Mouse (Mus musculus): Measurements from ENCODE around the gene Pmf1.

The Pmf1 gene

DNA sequence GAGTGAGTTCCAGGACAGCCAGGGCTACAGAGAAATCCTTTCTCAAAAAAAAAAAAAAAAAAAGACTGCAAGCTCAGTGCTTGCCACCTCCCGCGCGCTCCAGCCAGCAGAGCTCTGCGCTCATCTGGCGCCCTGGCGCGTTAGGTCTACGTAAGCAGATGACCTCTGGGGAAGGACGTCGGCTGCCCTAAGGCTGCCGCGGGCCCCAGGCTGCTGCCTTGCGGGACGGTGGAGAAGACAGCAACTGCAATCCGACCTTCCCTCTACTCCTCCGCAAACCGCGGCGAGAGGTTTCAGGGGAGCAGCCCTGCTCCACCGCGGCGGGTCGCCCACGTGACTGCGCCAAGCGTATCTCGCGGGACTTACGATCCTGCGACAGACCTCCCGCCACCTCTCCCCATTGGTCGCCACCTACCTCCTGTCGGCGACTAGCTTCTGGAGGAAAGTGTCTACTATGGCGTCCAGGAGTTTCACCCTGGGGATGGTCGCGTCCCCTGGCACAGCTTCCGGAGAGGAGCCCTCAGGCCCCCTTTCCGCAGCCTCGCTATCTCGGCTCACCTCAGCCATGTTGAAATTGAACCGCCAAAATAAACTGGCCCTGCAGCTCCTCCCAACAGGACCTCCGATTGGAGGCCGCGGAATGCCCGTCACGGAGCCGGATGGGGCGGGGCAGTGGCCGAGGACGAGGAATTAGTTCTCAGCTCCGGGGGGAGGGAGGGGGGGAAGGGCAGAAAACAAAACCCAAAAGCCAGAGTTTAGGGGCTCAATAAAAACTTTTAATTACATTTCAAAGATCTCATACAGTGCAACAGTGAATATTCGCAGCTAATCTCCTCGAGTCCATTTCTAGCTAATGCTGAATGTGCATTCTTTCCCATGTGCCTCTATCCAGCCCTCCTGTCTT lies at the start of gene Pmf1:
Pmf1 (minus strand) TSS at position 591 of the 904 bp plus-strand sequence.
- DNase-seq (ENCODE audit: low spot score in 2 of 2): peak; percentile 95 to 96

DNA sequence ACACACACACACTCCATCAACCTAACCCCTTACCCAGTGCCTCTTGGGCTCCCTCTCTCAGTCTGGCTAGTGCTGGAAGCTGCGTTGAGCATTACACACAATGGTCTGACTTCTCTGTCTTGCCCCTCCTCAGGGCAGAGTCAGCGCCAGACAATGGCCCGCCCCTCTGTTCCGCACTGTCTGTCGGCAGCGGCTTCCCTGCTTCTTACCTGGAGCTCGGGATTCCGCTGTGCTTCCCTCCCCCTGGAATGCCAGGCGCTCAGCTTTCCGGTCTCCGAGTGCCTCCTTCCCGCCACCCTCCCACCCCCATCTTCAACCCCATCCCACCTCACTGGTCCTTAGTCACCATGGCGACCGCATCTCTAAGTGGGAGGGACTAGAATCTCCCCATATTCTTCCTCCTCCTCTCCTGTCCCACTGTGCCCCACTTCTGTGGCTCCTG lies 48.7 kb upstream of the Pmf1 start:
- DNase-seq (ENCODE audit: low spot score in 2 of 2): no peak

DNA sequence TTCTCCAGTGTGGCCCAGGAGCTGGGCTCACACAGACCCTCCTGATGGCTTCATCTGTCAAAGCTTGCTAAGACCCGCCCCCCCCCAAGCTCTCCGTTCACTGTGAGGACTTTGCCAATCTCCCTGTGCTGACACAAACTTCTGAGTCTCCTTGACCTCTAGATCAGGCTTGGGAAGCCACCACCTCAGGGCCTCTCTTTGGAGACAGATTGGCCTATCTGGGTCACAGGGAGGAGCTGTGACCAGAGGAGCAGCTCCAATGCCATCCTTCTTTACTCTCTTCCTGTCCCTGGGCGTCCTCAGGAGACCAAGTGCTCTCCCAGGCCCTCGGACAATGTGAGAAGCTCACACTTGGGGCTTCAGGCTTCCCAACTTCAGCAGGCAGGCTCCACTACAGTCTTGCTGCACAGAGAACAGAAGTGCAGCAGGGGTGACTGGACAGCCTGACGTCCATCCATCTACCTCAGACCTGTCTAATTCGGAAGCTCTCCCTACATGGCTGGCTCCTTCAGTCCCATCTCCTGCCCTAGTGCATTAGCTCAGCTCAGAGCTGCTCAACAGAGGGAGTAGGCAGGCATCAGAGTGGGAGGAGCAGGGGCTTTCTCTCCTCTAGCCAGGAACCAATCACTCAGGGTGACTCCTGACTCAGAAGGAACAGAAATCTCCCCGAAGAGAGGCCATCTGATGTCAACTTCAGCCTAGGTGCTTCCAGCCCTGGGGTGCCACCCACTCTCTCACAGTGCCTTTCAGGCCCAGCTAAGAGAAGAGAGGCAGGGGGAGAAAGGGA lies 46.8 kb upstream of the Pmf1 start:
- DNase-seq (ENCODE audit: low spot score in 2 of 2): no peak

DNA sequence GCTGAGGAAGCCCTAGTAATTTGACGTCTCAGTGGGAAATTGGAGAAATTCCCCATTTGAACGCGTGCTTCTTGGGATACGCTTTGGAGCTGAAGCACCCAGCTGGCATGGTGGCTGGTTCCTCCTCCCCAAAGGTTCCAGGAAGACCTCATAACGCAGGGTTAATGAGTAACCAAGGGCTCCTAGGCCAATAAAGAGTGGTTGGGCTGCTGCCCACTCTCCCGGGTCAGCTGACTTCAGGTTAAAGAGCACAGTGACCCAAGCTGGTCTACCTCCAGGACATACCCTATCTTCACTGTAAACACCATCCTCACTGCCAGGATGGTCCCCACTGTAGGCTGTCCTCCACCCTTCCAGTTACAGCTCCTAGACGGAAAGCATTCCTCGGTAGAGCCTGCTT lies 46.2 kb upstream of the Pmf1 start:
- no peak for DNase-seq (ENCODE audit: low spot score in 2 of 2)

DNA sequence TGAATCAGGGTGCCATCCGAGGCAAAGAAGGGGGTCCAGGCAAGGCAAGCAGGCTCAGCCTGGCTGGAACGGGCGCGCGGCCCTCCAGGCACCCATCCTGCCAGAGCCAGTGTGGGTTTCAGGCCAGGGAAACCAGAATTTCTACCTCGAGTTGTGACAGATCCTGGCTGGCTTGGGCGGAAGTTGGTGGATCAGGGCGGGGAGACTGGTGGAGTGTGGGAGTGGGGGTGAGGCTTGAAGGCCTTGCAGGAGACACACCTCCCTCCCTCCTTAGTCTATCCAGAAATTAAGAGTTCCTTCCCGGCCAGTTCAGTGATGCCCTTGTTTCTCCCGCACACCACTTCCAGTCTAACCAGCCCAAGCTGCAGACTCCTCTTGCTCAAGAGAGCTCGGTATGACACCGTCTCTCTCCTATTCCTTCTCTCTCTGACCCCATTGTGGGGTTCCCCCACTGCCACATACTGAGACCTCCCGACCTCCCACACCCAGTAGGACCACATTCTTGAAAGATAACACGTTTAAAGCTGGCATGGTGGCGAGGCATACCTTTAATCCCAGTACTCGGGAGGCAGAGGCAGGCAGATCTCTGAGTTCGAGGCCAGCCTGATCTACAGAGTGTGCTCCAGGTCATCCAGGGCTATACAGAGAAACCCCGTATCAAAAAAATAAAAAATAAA lies 45.6 kb upstream of the Pmf1 start:
- no peak for DNase-seq (ENCODE audit: low spot score in 2 of 2)

DNA sequence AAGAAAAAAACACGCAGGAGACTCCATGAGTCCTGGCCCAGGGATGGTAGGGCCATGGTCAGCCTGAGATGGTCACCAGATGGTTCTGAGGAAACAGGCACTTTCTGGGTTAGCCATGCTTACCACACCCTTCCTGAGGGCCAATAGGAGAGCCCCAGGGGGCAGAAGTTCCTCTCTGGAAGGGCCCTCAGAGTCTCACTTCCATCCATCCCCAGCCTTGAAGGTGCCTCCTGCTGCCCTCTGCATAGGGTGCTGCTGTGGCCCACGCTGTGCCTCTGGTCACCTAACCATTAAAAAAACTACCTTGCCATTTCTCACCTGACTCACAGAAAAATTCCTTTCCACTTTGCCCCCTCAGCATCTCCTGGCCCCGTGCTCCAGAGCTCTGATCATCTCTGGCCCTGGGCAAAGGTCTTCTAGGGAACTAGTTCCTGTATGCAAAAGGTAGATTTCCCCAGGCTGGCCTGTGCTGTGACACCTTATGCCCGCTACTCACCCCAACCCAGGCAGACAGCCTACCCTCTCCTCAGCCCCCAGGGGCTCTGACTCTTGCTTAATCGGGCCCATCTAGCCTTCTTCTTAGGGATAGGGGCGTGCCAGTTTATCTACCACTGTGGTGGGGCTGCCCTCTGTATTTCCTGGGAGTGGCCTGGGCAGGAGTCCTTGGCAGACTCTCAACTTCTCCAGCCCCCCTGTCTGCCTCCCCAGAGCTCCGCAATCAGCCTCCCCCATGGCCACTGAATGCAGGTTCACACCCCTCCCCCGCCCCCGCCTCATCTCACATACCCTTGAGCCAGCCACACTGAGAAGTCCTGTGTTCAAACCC lies 44.8 kb upstream of the Pmf1 start:
- DNase-seq (ENCODE audit: low spot score in 2 of 2): no peak

DNA sequence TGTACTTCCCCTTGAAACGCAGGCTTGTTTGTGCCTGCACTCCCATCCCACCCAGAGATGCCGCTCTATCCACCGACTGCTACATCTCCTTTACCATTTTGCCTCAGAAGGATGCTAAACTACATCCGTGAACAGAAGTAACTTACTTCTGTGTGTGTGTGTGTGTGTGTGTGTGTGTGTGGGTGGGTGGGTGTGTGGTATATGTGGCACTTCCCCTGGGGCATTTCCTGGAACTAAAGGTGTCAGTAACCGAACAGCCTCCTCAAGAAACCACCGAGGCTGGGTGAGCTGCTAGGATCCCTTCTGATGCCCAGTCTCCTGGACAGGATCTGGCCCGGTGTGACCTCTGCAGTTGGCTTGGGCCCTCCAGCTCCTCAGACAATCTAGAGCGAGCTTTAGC lies 43.9 kb upstream of the Pmf1 start:
- no peak for DNase-seq (ENCODE audit: low spot score in 2 of 2)

DNA sequence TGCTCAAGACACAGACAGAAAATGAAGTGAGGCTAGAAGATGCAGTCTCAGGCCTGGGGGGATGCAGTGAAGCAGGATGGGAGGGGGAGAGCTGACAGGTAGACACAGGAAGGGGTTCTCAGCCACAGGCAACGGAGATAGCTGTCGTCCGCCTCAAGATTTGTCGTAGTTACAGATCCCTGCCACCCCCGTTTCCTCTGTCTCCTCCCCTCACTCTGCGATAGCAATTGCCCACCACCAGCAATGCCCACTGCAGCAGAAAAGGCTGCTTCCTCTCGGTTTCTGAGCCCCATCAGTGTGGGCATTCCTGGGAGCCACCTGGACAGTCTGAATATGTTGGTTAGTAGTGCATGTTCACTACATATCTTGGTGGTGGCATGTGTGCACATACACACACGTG lies 43.2 kb upstream of the Pmf1 start:
- DNase-seq (ENCODE audit: low spot score in 2 of 2): no peak

DNA sequence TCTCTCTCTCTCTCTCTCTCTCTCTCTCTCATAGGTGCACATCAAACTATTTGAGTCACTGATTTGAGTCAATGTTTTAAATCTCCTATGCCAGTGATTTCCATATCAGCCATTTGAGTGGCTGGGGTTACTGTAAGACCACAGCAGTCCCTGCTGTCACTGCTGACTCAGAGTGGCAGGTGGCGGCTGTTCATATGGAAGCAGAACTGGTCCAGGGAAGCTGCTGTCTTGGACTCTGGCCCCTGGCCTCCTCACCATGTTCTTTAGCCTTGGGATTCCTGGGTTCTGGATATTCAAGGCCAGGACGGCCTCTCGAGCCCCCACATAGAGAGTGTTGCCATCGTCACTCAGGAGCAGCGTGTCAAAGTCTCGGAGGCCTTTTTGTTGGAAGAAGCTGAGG lies 42.6 kb upstream of the Pmf1 start:
- no peak for DNase-seq (ENCODE audit: low spot score in 2 of 2)

DNA sequence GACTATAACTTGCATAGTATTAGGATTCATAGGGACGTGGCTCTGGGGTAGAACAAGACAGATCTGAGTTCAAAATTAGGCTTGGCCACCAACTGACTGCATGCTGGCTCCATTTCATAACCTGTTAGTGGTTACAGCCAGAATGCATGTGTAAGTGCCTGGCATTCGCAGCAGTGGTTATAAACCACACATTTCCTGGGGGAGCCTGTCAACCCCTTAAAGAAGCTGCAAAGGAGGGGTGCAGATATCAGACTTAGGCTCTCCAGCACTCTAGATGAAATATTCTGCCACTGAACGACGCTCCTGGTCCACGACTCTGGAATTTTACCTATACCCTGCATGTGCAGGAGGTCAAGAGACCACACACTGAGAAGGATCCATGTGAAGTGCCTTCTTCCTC lies 42.1 kb upstream of the Pmf1 start:
- no peak for DNase-seq (ENCODE audit: low spot score in 2 of 2)

DNA sequence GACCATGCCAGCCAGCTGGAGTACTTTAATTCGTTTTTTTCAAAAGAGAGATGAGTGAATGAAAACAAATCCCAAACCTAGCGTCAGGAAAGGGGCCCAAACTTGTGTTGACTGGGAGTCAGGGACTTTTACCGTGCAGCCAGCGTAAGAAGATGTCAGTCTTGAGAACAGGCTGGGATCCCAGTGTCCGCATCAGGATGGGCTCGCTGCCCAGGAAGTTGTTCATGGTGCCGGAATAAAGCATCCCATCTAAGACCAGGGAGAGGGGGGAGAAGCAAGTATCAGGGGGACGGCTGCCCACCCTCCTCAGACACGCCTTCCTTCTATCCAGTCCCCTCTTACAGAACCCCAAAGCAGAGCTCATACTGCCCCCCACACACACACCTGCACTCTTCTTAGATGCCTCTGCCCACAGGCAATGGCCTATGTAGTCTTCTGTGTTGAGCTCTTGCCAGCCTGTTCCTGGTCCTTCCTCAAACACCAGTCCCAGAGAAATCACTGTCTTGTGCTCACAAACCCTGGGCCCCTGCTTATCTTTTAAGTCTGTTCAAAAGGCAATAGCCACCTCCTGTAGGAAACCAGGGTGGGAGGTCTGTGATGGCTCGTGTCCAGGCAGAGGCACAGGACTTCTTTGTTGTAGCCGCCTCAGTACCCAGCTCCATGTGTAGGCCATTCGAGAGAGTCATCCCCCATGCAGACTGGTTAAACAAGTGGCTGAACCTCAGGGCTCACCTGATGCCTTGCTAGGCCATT lies 40.4 kb upstream of the Pmf1 start:
- DNase-seq (ENCODE audit: low spot score in 2 of 2): no peak

DNA sequence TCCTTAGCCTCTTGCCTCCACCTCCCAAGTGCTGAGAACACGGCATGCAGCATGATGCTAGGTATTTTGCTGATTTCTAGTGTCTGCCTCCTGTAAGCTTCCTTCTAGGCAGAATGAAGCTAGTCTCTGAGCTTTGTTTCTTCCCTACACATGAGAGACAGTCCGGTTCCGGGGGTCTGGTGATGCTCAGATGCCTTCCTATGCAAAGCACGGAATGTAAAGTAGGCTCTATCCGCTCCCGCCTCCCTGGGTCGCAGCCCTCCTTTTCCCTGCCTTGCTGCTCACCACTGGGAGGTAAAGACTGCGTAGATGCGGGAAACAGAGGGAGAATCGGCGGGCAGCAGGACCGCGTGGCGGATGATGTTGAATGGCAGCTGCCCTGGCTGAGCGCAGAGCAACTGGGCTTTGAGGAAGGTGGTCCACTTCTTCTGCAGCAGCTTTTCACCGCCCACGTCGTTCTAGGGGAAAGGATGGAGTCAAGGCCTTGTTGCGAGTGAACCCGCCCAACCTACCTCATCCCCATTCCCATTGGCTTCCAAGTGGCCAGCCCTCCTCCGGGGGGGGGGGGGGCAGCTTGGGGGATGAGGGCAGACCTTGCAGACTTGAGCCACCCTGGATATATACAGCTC lies 39.4 kb upstream of the Pmf1 start:
- DNase-seq (ENCODE audit: low spot score in 2 of 2): peak; percentile 39 to 43

DNA sequence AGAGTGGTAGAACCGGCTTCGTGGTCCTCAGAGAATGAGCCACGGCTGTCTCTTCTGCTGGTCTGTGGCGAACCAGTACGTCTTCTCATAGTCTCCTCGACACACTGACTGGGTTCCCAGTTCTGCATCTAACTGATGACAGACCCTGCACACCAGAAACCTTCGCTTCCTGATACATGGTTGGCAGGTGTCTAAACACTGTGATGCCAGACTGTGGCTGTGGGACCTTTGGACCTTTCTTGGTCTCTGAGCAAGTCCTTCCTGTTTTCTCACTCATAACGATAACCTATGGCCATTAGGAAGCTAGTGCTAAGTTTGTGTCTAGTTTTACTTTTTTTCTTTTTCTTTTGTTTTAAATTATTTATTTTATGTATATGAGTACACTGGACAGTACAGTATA lies 38.3 kb upstream of the Pmf1 start:
- DNase-seq (ENCODE audit: low spot score in 2 of 2): no peak

DNA sequence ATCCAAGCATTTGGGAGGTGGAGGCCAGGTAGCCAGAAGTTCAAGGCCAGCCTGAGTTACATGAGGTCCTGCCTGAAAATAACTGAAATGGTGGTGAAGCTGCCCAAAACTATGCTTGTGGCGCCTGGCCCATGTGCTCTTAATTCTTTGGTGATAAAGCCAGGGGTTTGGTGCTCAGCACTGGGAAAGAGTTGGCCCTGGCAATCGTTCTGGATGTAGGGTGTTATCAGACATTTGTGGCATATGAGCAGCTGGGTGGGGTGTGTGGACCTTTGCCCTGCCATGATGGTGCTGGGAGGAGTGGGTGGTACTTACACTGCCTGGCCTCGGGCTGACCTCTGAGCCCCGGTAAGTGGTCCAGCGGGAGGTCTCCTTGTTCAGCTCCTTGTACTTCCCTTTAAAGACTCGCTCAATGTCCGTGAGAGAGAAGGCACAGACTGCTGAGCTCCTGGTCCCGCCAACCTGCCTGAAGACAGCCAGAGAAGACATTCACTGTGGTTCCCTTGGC lies 37.6 kb upstream of the Pmf1 start:
- no peak for DNase-seq (ENCODE audit: low spot score in 2 of 2)

DNA sequence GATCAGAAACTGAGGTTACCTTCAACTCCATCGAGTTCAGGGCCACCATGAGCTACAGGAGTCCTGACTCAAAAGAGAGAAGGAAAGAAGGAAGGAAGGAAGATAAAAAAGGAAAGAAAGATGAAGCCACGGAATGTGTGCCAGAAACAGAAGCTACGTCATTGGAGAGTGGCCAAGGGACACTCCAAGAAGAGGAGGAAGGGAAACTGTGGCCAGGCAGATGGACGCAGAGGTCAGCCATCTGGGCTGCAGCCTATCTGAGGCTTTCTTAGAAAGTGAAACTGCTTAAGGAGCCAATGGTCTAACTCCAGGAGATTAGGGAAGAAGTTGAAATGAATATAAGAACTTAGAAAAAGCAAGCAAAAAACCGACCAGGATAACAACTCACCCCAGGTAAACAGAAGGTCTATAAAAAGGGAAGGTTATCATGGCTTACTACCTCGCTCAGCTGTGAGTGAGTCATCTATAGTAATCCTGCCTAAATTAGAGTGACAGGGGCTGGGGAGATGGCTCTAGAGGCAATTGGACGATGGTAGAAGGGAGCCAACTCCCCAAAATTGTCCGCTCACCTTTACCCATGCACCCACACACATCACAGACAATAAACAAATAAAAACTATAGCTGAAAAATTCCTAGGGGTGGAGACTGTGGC lies 36.5 kb upstream of the Pmf1 start:
- DNase-seq (ENCODE audit: low spot score in 2 of 2): peak; percentile 35 to 55

DNA sequence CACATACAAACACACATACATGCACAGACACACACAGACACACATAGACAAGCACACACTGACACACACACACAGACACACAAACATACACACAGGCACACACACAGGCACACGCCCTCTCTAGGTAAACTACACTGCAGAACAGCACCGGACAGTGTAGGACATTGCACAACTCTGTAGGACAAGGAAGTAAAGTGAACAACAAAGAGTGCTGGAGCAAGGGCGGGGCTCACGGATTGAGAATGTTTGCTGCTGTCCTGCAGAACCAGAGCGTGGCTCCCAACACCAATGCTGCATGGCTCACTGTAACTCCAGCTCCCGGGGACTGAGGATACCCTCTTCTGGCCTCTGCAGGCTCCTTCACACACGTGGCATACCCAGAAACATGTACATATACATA lies 32.8 kb upstream of the Pmf1 start:
- DNase-seq (ENCODE audit: low spot score in 2 of 2): no peak

DNA sequence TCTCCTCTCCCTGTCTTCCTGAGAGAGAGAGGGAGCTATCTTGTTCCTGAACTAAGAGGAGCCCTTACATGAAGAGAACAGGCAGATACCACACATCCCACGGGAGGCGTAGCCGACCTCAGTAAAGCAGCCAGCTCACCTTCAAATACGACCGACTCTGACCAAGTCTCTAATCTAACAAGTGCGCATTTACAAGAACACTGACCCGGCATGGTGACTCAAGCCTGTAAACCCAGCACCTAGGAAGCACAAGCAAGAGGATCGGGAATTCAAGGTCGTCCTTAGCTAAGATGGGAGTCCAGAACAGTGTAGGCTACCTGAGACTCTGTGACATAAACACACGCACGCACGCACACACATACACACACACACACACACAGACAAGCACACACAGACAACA lies 32.4 kb upstream of the Pmf1 start:
- no peak for DNase-seq (ENCODE audit: low spot score in 2 of 2)

DNA sequence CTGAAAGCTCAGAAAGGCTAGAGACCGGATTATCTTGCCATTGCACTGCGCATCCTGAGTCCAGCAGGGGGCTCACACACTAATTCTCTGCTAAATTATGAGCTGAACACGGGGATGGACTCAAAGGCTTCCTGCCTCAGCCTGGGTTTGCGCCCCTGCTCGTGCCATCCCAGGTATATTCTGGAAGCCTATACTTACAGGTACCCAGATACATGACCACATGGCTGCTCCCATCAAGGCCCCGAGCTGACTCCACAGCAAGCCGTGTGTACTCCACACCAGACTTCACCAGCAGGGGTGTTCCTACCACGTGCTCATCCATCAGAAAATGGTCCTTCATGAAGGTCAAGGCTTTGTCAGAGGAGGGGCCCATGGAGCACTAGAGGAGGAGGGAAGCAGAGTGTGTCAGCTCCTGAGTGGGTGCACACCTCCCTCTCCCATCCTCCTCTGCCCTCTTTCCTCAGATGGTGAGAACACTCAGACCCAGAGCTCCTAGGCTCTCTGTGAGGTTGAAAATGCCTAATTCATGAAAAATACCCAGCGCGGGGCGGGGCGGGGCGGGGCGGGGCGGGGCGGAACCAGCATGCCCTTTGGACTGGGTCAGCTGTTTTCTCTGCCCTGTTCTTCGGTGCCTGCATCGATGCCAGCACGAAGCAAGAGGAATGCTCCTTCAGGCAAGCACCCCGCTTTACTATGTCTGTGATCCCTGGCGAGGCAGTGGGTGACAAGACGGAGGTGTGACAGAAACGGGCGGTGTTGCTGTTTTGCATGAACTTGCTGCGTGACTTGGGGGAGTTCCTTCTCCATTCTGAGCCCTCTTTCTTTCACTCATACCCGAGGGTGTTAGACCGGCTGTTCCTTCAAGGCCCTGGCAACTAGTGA lies 30.6 kb upstream of the Pmf1 start:
- no peak for DNase-seq (ENCODE audit: low spot score in 2 of 2)

DNA sequence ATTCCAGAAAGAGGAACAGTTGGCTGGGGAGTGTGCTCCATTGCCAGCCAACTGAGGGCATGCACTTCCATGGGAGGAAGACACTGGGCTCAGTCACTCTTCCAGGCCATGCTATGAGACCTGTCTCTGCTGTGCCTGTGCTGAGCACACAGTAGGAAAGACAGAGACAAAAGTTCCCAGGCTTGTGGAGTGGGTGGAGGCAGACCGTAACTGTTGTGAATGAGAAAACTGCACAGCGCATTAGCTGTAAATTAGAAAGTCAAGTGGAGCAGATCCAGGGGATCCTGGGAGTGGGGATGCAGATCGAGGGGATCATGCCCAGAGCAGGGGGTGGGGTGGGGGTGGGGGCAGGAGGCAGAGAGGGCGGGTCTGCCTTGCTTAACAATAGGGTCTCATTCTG lies 29.5 kb upstream of the Pmf1 start:
- DNase-seq (ENCODE audit: low spot score in 2 of 2): no peak

Measured in heart, adult 9 months (tissue).